Mouse (Mus musculus): ENCODE measurements around the gene Creb3l2. TPM values are rescaled to one million over a fixed set of nuclear protein-coding genes. Genes with fewer than 3 reads are reported as not detected.

Creb3l2 gene
- total RNA-seq, 2 experiments from 2014 or later = 23.2 to 24.1 TPM

GRCm38 (mm10) chr6:37442781-37443180, 835 bp upstream of the Creb3l2 start:
- DNase-seq = no peak

- DNase-seq = peak in 1 of 2 experiments; percentile 47
Observed at GRCm38 (mm10) chr6:37441251-37442011, 515 bp downstream of the Creb3l2 start.

GRCm38 (mm10) chr6:37440491-37441250, 1.3 kb downstream of the Creb3l2 start:
- DNase-seq = peak; percentile 68

DNA sequence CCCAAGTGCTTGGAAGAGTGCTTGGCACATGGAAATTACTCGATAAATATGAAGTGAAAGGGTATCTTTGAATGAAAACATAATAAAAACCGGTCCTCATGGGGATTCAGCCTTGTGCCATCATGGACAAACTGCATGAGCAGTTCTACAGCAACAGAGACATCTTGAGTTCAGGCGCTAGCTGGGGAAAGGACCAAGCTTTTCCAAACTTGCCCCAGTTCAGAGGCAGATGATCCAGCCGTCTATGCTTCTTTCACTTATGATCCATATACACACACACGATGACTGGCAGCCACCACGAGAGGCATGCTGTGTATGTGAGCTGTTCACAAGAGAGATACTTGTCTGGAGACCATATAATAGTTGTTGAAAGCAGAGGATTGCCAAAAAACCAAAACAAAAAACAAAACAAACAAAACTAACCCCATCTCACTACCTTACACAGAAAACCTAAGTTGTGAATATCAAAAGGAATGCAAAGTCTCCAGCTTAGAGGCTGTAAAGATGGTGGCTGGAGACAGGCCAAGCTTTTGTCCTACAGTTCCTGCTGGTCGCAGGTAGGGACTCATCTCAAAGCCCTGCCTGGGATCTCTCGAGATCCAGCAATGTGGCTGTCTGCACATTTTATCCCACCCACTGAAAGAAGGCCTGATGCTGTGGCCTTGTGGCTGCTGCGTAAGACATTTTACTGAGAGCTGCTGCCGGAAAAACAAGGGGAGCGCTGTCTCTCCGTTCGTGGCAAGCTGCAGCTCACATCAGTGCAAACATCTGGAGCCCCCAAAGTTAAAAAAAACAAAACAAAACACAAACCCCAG, 2.1 kb downstream of the Creb3l2 start:
- DNase-seq = peak in 1 of 2 experiments; percentile 27

GRCm38 (mm10) chr6:37438510-37438909, 3.4 kb downstream of the Creb3l2 start:
- no peak for DNase-seq

DNA sequence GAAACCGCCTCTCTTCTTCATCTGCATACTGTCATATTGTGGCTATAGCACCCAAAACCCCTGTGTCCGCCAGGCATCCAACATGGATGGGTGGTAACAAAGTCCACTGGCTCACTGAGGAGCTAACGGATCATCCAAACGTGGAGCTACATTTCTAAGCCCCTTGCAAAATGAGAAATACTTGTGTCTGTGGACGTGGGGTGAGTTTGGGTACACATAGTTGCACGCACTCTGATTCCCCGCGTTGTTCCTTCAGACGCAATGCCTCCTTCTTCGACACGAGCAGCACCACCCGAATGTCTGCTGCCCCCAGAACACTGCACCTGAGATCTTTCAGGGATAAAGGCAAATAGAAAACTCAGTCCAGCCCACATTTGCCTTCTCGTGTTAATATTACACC, 4.9 kb downstream of the Creb3l2 start:
- DNase-seq = no peak

- DNase-seq = no peak
Observed at GRCm38 (mm10) chr6:37435391-37435790, 6.6 kb downstream of the Creb3l2 start.

DNA sequence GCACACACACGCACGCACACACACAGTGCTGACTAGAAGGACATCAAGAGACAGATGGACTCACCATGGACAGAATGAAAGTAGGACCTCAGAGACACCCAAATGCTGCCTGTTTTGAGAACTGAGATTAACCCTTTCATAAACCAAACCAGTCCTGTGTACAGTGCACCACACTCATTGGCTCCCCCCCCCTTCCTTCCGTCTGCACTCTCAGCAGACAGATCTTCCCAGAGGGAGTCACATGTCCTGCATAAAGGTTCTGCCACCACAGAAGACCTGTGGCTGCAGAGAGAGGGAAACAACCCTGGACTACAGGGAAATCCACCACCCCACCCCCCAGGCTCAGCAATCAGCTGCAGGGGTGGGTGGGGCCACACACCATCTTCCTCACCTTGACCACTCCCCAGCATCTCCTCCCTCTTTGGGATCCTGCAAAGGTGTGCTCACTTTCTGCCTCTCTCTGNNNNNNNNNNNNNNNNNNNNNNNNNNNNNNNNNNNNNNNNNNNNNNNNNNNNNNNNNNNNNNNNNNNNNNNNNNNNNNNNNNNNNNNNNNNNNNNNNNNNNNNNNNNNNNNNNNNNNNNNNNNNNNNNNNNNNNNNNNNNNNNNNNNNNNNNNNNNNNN, 12.0 kb downstream of the Creb3l2 start:
- no peak for DNase-seq

DNA sequence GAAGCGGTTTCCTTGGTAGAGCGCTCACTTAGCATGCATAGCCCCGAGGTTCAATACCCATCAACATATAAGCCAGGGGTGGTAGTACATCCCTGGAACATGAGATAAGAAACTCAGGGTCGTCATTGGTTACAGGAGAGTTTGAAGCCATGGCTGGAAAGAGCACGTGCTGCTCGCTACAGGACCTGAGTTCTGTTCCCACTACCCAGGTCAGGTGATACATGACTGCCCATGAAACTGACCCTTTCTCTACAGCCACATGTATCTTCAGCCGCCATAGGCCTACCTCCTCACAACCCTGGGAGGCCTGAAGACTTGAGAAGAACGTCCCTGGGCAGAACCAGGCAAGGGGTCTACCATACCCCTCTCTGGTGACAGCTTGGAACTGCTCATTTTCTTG, 13.0 kb downstream of the Creb3l2 start:
- no peak for DNase-seq

DNA sequence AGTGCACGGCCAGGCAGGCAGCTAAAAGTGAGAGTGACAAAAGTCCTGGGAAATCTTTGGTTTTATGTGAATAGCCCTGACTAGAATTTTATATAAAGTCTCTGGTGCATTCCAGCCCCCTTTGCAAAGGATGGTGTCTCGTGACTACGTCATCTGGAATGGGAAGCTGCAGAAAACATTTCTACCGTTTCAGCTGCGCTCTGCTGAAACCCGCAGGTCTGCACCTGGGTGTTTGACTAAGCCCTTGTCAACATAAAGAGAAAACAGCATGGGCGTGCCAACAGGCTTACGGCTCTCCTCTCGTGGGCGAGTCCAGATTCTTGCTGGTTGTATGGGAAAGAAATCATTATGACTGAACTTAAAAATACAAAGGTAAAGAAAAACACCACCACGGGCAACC, 13.9 kb downstream of the Creb3l2 start:
- DNase-seq = no peak

GRCm38 (mm10) chr6:37426615-37427014, 15.3 kb downstream of the Creb3l2 start:
- no peak for DNase-seq

DNA sequence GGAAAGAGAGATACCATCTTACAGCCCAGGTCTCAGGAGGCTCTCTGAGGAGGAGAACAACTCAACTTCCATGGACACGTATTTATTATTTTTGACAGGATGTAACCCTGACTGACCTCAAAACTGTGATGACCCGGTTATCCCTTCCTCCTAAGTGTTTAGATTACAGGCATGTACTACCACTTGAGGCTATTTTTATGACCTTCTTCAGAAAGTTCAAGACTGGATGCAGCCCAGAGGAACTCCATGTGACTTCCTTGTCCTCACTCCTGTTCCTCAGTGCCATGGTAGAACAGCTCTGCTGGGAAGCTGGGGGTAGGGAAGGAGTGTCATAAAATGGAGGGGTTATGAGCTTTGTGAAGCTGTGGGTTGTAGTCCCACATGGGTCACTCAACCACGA, 16.1 kb downstream of the Creb3l2 start:
- peak in 1 of 2 experiments; percentile 35 for DNase-seq

DNA sequence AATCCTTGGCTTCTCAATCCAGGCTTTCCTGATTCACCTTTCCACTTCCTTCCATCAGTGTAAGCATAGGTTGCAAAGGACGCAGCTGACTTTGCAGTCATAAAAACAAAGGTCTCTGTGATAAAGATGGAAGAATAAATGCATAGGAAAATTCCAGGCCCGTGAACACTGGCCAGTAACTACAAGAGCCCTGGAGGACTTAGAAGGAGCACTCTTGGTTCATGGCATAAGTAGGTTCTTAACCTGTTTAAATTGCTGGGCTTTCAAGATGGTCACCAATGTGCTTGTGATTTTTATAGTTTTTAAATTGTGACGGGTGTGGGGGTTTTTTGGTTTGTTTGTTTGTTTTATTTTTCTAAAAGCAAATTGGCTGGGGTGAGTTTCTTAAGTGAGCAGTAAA, 16.9 kb downstream of the Creb3l2 start:
- no peak for DNase-seq

DNA sequence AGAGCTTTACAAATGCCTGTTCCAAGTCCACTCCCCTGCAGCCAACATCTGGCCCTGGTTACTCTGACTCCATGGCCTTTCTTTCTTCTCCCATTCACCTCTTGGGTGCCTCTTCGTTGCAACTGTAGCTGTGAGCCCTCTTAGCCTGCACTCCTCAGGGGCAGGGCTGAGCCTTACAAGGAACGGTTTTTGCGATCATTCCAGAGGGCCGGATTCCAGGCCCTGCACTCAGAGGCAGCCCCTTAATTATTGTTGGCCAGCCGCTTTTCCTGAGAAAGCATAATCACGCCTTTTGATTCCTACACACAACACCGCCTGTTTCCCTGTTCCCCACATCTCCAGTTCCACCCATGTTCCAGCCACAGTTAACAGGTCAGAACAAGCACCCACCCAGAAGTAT, 17.6 kb downstream of the Creb3l2 start:
- DNase-seq = peak; percentile 74 to 83

- DNase-seq = no peak
Observed at GRCm38 (mm10) chr6:37423386-37423785, 18.6 kb downstream of the Creb3l2 start.

GRCm38 (mm10) chr6:37421124-37421523, 20.8 kb downstream of the Creb3l2 start:
- DNase-seq = no peak

- DNase-seq = peak; percentile 83 to 90
Observed at GRCm38 (mm10) chr6:37419445-37419941, 22.5 kb downstream of the Creb3l2 start.

DNA sequence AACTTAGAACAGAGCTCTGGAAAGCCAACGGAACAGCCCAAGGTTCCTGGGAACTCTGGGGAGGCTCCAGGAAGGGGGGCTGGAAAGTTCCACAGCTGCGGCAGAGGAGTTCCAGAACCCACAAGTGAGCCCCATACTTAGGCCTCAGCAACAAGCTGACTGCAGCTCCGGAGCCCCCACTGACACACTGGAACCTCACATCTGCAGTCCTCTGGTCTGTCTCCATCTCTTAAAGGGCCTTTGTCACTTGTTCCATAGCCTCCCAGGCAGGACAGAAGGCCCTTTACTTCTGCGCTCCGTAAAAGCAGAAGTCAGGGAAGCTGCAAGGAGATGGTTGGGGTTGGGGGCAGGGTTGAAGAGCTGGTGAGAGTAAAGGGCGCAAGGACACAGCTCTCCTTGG, 23.0 kb downstream of the Creb3l2 start:
- no peak for DNase-seq

DNA sequence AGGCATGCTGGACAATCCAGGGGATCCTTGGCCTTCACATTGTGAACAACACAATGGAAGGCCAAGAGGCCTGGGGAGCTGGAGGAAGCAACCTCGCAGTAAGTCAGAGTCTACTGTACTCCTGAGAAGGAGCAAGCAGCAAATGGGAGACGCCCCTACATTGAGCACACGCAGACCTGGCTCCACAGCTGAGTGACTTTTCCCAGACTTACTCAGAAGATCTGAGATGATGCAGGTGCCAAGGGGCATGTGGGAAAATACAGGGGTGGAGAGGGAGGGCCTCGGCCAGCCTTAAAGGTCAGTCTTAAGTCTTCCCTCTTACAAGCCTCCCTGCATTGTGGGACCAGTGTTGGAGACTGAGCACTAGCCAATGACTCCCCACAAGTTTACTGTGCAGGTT, 25.2 kb downstream of the Creb3l2 start:
- DNase-seq = no peak

- DNase-seq = no peak
Observed at GRCm38 (mm10) chr6:37415505-37415904, 26.4 kb downstream of the Creb3l2 start.

- peak; percentile 73 to 75 for DNase-seq
Observed at GRCm38 (mm10) chr6:37415034-37415433, 26.9 kb downstream of the Creb3l2 start.

GRCm38 (mm10) chr6:37414576-37414975, 27.4 kb downstream of the Creb3l2 start:
- no peak for DNase-seq
